Mouse (Mus musculus): Measurements from ENCODE around the gene Ptpn21.

Gene Ptpn21

DNA sequence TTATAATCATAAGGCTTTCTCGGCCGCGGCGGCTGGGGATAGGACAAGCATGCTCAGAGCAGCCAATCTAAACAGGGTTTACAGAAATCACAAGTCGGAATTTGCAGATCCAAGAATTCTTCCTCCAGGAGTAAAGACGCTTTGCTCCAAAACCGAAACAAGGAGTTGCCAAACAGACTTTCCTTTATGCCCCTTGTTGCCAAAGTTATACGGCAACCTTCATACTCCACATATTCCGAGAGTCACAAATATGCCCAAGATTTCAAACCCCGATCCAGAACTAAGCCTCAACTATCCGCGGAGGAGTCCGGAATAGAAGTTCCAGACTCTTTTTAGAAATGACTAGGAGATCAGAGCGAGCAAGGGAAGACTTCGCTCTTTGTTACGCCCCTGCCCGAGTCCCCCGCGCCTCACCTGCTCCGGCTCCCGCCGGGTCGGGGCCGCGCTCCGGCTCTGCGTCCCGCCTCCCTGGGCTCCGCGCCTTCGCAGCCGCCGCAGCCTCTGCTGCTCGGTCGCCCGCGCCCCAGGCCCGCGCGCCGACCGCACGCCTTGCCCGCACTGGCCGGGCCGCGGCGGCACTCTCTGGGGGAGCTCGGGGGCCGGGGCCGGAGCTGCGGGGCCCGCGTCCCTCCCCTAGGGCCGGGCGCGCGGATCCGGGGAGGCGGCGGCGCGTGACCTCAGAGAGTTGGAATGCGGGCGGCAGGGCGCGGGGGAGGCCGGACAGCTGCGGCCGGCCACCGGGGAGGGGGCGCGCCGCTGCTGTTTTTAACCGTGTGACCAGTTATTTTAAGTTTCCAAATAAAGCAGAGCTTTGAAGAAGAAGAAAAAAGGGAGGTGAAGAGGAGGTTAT lies at the start of gene Ptpn21:
Gene Ptpn21 (minus strand): TSS at position 455 of the 850 bp plus-strand sequence.
- no peak for DNase-seq

DNA sequence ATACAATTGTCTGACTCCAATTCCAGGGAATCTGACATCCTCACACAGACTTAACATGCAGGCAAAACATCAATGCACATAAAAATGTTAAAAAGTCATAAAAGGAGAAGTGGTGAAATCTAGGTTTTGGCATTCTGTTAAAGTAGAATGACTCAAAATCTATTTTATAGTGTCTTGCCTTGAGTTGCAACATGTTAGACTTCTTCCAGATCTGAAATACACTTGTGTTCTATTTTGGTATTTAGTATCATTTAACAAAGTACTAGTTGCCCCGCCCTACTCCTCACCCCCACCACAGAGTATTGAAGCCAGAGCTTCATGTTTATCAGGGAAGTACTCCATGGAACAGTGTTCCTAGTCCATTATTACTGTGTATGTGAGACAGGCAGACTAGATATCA lies 47.0 kb upstream of the Ptpn21 start:
- DNase-seq = no peak

DNA sequence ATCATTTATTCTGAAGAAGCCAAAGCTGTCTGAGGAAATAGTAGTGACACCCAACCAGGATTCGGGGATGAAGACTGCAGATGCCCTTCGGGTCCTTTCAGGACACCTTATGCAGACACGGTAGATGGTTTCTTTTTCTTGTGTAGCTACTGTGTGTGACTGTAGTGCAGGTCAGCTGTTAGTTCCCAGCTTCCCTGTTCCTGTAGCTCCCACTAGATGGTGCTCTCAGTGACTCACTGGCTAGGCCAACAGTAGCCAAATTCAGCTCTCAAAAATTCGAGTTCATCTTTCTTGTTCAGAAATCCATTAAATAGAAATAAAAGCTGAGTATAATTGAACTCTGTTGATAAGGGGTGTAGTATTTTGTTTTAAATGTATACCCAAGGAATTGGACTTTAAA lies 41.9 kb upstream of the Ptpn21 start:
- peak; percentile 18 for DNase-seq

DNA sequence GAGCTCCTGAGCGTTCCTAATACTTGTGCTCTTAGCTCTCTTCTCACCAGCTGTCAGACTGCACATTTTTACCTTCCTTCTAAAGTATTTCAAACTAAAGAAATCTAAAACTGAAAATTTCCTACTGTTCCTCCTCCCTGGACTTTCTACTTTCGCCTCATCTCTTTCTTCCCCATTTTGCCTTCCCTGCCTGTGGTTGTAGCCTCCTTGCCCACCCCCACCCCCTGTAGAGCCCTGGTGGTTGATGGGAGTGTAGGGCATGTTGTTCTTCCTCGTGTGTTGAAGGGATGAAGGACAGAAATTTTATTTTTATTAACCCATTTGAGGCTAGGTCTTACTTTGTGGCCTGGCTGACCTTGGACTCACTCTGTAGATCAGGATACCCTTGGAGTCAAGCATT lies 40.3 kb upstream of the Ptpn21 start:
- DNase-seq = no peak

DNA sequence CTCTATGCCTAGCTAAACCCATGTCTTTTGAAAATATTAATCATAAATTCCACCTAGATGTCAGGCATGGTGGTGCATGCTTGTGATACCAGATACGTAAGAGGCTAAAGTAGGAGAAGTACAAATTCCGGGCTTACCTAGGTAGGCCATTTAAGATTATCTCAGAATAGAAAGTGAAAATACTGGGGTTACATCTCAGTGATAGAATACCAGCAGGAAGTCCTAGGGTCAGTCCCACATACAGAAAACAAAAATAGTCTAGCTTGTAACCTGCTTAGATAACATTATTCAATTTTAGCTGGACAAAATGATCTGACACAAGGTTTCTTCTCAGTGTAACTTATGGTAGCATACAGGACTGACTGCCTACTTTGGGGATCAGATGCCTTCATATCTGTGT lies 29.0 kb upstream of the Ptpn21 start:
- DNase-seq = no peak

DNA sequence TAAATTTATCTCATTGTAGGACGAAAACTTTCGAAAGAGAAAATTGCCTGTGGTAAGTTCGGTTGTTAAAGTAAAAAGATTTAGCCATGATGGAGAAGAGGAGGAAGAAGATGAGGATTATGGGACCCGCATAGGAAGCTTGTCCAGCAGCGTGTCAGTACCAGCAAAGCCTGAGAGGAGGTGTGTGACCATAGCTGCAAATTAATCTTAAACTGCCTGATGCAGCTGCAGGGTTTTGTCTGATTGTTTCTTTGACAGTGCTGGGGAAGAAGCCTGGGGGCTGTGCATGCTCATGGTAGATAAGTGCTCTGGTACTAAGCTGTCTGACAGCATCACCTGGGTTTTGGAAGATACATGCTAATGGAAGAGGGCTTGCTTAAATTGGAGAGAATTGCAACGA lies 22.5 kb upstream of the Ptpn21 start:
- DNase-seq = no peak

DNA sequence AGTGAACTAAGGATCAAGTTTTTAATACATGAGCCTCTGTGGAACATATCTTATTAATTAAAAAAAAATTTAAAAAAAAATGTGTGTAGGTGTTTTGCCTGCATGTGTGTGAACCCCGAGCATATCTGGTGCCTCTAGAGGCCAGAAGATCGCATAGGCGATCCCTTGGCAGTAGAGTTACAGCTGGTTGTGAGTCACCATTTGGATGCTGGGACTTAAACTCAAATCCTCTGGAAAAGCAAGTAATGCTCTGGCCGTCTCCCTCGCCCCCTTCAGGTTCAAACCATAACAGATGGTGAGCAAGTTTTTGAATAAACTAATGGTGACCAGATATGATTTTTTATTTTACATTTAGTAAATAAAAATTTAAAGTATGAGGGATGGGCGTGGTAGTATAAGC lies 20.4 kb upstream of the Ptpn21 start:
- no peak for DNase-seq

DNA sequence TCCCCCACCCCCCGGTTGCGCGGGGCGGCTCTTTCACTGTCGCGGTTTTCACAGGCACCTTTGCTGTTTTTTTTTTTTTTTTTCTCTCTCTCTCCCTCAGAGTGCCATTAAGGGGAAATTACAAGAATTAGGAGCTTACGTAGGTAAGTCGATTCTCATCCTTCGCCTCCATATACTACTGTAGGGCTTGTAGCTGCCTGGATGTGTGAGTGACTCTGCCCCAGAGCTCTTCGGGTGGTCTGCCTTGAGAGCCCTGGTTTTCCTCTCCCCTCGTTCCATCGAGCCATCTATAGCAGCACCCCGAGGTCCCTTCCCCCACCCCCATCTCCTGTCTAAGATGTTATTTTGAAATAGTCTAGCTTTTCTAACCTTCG lies 10.2 kb upstream of the Ptpn21 start:
- peak; percentile 38 for DNase-seq

DNA sequence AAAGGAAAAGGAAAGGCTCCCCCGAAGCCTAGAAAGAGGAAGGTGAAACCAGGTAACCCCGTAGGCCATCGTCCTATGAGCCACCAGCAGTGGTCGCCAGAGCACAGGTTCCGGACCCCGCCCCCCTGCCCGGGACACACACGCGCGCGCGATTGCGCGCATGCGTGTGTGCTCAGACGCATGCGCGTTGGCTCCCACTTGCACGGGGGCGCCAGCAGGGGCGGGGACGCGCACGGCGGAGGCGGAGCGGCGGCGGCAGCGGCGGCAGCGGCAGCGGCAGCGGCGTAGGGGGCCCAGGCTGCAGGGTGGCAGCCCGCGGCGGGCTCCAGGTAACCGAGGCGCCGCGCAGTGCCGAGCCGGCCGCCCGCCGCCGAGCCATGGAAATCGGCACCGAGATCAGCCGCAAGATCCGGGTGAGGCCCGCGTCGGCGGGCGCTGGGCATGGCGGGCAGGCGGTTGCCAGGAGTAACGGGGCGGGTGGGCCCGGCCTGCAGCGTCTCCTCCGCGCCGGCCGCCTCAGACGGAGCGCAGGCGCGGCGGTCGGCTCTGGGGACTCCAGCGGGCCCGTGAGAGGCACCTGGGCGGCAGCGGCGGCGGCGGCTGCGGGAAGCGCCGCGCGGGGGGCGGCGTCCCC lies 9.7 kb upstream of the Ptpn21 start, which contains the start of gene Zc3h14:
Gene Zc3h14 (plus strand): TSS at position 219 of the 634 bp plus-strand sequence.
- peak; percentile 96 for DNase-seq

DNA sequence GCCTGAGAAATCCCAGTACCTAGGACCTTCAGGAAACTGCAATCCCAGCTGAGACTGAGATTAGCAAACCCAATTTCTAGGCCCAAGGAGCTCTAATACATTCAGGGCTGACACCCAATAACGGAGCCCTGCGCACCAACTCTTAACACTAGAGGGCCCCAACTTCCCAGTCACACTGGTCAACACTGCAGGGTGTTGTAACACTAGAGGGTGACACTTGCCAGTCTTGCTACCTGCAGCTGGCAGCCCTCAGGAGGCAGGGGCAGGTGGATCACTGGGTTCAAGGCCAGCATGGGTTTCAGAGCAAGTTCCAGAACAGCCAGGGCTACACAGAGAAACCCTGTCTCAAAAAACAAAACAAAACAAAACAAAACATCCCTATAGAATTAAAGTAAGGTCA lies 8.9 kb upstream of the Ptpn21 start:
- DNase-seq = peak; percentile 72

DNA sequence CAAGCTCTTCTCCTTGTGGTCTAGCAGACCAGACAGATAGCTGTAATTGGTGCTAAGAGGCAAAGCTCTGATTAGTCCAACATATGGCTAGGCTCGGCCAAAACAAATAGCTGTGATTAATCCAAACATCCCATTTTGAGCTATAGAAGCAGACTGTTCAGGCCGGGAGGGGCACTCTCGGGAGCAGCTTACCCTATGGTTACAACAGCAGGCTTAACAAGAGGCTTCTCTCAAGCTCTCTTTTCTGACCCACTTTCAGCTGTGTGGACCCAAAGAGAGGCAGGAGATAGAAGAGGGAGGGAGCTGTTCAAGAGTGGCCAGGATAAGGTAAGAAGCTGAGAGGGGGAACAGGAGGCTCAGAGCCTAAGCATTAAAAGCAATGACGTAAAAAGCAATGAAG lies 8.4 kb upstream of the Ptpn21 start:
- no peak for DNase-seq

DNA sequence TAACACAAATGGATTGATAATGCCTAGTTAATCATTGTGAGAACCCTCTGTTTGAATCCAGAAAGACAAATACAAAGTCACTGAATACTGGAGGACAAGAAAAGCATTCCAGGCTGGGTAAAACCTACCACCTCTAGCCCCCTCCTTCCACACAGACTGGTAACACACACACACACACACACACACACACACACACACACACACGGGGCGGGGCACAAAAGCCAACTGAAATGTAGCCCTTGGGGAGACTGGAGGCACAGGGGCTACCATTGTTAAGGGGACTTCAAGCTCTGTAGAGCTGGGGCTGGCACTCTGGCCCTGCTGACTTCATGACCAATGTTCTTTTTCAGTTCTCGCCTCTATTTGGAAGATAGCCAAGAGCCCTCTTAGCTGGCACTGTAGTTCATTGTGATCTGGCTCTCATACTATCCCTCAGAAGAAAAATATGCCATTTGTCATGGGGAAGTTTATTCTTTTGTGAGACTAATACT lies 3.9 kb upstream of the Ptpn21 start:
- no peak for DNase-seq

DNA sequence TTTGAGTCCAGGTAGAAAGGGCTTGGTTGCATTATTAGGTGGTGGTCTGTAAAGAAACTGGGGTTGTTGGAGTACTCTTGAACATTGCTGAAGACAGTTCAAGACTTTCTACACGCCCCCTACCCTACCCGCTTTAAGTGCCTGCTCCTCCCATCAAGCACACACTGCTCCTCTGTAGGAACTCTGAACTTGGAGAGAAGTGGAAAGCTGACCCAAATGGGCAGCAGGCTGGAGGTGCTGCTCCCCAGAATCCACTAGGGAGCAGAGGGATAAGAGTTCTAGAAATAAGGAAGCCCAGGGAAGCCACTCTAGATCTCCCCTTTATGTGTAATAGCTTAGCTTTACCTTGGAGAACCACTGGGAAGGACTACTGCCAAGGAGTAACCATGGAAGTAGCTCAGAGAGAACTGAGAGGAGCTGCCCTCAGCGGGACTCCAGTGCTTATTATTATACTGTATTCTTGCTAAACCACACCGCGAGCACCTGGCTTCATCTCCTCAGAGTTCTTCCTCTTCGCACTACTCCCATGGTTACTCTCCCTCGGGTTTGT lies 671 bp upstream of the Ptpn21 start:
- DNase-seq = no peak

DNA sequence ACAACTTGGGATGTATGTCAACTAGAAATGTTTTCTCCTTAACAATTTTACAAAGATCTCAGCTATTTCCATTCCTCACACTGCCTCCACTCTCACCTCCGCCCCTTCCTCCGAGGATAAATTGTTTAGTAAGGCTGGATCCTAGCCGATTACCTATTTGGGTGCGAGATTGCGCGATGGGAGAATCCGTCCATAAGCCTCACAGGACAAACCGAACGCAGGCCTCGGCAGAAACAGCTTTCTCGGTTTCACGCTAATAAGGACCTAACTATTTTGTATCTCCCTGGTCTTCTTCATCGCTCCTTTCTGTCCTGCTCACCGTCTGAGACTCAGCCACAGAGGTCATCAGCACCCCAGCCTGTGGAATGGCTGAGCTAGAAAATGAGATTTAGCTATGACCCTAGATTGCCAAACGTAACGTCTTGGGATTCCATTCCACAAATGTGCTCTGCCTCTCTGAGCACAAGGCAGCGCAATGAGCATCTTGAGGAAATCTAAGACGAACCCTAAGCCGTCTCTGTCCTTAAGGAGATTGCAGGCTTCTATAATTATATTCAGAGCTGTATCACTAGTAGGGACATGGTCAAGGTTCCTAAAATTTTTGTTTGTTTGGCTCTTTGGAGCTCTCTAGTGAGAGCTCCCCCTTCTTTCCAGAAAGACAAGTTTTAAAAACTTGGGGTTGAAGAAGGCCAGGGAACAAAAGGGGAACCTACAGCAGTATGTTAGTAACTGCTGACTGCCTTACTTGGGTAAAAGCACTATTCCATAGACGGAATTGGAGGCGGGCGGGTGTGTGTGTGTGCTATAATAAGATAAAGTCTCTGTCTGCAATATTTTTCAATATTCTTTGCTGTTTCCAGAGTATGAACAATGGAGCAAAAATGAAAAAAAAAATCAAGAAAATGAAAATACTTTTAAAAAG lies 2.1 kb downstream of the Ptpn21 start:
- no peak for DNase-seq

DNA sequence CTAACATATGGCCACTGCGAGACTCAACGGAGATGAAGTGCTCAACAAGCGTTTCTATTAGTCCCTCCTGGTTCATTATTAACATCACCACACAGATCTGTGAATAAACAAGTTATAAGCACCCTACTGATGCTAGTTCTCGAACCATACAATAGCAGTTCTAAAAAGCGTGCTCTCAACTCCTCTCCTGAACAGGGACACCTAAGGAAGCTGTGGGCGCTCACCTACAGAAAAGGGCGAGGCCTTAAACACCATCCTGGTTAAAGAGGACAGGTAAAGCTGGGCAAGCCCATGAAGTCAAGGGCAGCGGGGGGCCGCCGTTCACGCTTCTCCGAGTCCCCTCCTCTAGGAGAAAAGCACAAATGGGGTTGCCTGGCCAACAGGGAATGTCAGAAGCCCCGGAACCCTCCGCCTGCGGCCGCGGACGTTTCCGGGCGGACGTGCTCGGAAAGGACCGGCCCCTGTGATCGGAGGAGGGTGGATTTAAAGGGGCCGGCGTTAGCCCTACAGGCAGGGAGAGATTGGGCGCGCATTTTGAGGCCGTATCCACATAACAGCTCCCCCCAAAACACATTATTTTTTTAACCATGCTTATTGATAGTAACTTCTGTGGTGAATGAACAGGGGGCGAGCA lies 2.8 kb downstream of the Ptpn21 start:
- peak; percentile 73 for DNase-seq

DNA sequence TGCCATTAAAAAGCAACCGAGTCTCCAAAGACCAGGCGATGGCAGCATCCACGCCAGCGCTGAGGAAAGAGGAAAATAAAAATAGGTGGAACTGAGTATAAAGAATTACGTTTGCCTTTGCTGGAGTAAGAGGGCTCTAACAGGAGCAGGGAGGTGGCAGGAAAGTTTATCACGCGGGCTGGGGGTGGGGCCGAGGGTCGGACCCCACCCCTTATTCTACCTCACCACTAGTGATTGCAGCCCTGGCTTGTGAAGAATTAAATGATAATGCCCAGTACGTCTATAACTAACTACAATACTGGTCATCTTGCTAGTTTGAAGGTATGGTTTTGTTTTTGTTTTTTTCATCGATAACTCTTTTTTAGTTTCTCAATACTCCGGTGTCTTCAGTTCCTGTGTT lies 3.4 kb downstream of the Ptpn21 start:
- DNase-seq = no peak

DNA sequence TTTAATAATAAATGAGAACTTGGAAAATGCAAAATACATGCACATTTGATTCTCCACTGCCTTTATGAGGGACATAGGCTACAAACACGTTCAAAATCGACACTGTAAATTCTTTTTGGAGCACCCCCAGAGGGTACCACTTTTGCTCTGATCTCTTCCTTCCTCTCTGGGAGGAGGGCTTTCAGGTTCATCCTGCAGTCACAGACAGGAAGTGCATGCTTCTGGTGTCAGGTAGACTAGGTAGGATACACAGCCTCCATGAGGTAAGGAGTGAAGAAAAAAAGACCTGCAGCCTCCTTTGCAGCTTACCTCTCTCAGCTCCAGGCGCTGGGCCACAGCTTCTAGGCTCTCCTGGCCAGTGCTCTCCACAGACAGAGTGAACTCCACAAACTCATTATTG lies 4.0 kb downstream of the Ptpn21 start:
- no peak for DNase-seq

DNA sequence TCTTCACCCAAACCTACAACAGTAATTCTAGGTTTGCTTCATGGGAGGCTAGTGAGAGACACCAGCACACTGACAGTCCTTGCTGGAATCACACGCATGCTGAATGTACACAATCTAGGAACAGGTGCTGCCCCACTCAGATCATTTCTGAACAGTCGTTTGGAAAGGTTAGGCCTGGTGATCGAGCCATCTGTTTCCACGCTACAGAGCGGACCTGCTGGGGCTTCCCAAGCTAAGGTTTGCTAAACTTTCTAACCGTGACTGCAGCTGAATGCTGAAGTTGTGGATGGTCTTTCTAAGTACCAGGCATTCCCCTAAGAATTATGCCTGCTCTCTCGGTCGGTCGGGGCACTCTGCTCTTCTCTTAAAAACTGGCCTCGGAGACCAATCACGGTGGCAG lies 6.5 kb downstream of the Ptpn21 start:
- DNase-seq = no peak

DNA sequence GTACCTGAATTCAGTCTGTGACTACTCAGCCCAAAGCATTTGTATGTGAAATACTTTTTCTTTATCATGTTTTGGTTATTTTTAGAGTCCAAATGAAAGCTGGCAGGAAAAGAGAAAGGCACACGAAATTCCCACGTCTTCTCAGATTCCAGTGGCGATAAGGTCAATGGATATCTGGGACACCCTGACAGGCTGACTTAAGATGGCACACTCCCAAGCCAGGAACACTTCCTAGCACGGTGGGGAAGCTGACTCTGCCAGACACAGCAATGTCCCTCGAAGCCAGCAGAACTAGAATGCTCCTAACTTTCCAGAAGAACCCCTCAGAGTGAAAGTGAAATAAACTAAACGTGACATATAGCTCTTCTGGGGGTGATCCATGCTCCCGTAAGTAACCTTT lies 10.0 kb downstream of the Ptpn21 start:
- DNase-seq = no peak

DNA sequence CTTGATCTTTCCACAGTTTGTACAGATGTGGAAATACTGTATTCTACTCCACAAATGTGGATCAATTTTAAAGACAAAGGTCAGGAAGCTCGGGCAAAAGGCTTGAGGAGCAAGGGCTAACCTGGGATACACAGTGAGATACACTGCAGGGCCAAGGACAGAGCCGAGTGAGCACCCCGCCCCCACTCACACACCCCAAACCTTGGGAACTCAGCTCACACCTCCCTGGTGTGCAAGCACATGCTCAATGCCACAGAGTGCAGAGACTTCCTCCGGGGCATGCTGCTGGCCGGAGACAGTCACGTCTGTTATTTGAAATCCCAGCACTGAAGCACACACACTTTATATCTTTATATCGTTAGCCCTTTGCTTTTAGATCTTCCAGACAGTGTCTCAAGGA lies 11.1 kb downstream of the Ptpn21 start:
- DNase-seq = no peak

DNA sequence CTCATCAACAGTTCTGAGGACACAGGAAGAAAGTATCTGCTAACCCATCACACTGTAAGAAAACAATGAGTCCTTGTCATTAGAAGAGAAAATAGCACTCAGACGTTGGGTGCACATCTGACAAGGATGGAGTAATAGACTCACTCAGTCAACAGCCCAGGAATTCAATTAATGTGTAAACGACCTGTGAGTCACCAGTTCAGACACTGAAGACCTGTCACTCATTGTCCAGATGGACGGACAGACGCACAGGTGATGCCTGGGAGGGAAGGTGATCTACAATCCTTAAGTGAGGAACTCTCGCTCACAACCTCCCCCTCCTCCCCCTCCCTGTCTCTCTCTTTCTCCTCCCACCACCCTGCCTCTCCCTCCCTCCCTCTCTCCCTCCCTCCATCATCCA lies 12.2 kb downstream of the Ptpn21 start:
- DNase-seq = no peak

DNA sequence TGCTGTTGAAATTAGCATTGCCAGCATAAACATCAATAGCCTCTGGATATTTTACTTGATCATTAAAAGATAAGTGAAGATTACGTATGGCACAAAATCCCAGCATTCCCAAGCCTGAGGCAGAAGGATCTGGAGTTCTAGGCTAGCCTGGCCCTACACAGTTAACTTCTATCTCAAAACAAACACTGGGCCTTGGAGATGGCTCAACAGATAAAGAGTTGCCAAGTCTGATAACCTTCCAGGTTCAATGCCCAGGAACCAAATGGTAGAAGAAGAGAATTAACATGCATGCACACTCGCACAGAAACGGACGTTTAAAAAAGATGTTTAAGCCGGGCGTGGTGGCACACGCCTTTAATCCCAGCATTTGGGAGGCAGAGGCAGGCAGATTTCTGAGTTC lies 13.0 kb downstream of the Ptpn21 start:
- DNase-seq = no peak

DNA sequence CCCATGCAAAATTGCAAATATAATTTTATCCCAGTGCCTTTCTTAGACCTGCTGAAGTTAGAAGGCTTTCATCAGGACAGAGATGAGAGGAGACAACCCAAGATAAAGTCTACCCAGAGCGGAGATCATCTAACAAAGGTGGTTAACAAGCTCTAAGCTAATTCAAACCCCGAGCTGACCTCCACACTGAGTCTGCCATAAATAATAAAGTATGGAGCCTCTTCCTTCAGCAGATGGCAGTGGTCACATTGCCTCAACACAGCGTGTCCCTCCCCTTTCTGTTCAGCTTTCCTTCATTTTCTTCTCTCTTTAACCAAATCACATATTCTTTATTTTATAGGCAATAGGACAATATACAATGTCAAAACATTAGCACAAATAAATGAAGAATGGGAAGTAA lies 16.2 kb downstream of the Ptpn21 start:
- no peak for DNase-seq

All from thymus, postnatal 25 days (tissue).